Mouse (Mus musculus): ENCODE measurements around the gene Vps53.
"Not testable (repeated sequence)": the region's sequence is repeated elsewhere in the genome, so short reads cannot be mapped to it uniquely, and the experiment has no call there.

Gene Vps53

DNA sequence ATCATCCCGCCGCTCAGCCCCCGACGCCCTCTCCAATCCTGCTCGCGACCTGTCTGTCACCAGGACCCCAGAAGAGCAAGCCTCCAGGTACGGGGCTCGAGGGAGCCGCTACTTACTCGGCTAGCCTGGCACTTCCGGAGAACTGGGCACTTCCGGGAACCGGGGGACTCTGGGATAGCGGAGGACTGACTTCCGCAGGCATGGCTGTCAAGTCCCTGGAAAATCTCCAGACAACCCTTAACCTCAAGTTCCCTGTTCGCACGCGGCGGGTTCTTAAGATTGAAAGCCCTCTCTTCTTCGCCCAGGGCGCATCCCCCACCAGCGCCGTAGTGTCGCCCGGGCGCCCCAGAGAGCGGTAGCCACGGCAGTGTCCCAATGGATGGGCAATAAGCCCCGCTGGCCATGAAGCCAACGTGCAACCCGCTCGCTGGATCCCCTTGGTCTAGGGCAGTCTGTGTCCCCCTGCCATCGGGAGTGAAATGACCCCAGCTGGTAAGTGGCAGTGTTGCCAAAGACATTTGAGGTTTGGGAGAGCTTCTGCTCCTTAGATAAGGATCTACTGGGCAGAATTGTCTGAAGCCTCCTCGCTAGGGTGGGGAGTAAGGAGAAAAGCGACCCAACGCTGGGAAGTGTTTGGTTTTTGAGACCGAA lies at the start of gene Vps53, which contains the start of gene Fam57a:
Gene Vps53 (minus strand): TSS at position 153 of the 651 bp plus-strand sequence.
Gene Fam57a (plus strand): TSS at position 177 of the 651 bp plus-strand sequence.
- peak; percentile 90 for DNase-seq

DNA sequence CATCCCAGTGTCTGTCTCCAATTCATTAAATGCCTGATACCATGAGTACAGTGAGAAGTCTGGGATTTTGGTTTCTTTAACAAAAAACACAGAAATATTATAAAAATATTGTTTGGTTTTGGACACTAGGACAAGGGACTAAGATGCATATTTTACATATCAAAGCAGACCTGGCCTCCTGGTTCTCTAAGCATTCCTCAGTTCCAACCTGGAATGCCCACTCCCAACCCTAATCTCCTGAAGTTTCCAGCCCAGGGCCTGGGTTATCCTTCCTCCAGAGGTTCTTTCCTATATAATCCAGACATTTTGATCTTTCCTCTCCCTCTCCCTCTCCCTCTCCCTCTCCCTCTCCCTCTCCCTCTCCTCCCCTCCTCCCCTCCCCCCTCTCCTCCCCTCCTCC lies 45.6 kb upstream of the Vps53 start:
- DNase-seq: no peak

GRCm38 (mm10) chr11:76224631-76225030 lies 45.2 kb upstream of the Vps53 start:
- DNase-seq: no peak

DNA sequence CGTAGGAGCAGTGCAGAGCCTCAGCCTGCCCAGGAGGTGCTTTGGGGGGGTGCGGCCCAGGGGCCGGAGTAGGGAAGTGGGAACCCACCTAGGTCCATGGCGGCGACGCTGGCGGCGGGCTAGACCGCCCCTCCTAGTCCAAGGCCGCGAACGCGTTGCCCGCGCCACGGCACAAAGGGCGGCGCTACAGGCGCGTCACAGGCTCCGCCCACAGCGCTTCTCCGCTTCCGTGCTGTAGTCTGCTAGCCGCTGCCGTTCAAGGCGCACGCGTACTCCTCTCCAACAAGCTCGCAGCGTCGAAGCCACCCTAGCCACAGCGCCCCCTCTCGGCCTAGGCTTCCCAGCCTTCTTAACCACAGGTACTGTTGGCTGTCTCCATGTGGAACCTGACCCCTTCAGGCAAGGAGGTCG lies 37.9 kb upstream of the Vps53 start, which contains the start of the genes Dbil5 and Gemin4:
Gene Dbil5 (plus strand): TSS at position 219 of the 411 bp plus-strand sequence.
Gene Gemin4 (minus strand): TSS at position 275 of the 411 bp plus-strand sequence.
- peak; percentile 97 for DNase-seq

DNA sequence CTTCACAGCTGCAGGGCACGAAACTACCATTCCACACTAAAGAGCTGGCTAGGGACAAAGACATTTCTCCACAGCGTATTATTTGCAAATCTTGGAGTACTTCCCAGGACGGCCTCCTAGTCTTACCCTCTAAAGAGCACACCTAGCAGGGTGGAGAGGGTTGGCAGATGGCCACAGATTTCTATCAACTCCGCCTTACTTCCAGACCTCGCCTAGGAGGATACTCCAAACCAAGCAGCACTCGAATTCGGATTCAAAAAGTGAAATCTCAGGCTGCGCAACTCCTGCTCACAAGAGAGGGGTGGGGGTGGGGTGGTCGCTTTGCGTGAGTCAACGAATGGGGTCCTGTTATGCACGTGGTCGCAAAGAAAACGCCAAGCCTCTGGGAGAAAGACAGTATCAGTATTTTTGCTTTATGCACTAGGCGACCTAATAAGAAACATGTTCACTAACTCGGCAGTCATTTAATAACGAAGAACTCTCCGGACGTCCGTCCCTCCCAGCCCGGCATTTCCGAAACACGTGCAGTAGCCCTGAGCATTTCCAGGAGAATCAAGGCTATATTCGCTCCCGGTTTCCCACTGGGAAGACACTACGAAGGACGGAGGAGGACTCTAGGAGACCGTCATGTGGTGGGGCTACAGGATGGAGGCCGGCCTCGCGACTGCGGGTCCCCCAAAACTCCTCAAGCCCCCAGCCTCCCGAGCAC lies 37.4 kb upstream of the Vps53 start:
- peak; percentile 59 for DNase-seq

DNA sequence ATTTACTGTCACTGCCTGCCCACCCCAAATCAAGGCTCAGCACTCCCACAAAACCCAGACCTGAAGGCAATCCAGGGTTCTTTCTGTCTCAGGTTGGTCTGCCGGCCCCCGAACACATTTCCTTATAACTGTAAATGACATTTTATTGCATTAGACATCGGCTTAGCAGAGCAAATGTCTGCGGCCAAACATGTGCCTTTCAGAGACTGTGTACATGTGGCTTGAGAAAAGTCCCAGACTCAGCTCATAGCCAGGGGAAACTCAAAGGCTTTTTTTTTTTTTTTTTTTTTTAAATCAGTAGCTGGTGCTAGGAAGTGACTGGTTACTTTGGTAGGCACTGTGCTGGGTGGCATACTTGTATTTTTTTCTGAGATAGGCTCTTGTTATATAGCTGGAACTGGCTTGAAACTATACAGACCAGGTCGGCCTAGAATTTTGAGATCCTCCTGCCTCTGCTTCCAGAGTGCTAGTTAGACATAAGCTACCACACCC lies 36.6 kb upstream of the Vps53 start:
- no peak for DNase-seq

GRCm38 (mm10) chr11:76215011-76215410 lies 35.6 kb upstream of the Vps53 start:
- no peak for DNase-seq

DNA sequence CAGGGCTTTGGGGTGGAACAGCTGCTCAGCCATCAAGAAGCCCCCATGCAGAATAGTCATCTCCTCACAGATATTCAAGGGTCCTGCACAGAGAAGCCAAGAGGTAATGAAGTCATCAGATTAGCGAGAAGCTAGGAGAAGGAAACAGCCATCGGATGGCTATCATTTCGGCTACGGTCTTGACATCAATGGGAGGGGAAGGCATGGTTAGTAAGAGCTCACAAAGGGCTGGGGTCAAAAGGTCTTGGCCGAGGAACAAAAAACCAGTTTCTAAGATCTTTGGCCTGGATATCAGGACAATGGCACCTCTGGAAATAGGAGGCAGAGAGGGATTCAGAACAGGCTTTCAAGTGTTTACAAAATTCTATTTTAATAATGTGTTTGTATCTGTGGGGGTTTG lies 34.4 kb upstream of the Vps53 start:
- DNase-seq: no peak

- not testable (repeated sequence) for DNase-seq
Measured at GRCm38 (mm10) chr11:76211595-76211994, 32.1 kb upstream of the Vps53 start.

GRCm38 (mm10) chr11:76210228-76210985 lies 31.0 kb upstream of the Vps53 start:
- DNase-seq: no peak

DNA sequence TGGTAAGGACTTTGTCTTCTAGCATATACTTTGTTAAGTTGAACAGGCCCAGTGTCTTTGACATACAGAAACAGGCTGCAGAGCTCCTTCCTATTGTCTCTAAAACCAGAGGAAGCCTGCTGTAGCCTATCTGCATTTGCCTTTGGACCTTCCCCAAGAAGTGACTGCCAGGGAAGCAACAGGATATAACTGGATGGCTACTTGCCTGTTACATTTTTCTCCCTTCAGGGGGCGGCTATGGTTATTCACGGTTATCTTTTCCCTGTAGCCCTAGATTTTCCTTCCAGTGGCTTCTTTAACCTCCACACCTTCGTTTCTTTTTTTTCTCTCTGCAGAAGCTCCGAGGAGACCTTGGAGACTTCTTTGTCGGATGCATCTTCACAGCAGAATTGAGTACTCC lies 27.3 kb upstream of the Vps53 start:
- DNase-seq: no peak

GRCm38 (mm10) chr11:76201761-76202674 lies 22.6 kb upstream of the Vps53 start:
- DNase-seq: peak; percentile 91

DNA sequence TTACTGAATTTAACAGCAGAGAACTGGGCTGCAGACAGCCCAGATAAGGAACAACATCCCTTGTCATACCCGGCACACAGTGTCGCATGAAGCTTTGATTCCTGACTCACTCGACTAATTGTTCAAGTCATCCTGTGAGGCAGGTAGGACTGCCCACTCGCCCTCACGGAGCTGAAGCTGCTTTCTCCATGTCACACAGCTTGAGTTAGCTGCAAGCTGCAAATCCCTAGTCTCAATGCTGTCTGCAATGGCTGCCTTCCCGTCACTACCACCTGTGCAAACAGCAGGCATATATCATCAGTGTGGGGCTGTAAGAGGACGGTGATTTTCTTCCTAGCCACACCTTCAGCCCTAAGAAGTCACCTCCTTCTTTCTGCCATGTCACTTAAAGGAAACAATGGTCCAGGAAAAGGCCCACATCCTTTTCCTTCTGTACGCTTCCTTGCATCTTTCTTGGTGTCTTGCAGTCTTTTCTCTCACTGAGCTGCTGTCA lies 17.6 kb upstream of the Vps53 start:
- DNase-seq: no peak

DNA sequence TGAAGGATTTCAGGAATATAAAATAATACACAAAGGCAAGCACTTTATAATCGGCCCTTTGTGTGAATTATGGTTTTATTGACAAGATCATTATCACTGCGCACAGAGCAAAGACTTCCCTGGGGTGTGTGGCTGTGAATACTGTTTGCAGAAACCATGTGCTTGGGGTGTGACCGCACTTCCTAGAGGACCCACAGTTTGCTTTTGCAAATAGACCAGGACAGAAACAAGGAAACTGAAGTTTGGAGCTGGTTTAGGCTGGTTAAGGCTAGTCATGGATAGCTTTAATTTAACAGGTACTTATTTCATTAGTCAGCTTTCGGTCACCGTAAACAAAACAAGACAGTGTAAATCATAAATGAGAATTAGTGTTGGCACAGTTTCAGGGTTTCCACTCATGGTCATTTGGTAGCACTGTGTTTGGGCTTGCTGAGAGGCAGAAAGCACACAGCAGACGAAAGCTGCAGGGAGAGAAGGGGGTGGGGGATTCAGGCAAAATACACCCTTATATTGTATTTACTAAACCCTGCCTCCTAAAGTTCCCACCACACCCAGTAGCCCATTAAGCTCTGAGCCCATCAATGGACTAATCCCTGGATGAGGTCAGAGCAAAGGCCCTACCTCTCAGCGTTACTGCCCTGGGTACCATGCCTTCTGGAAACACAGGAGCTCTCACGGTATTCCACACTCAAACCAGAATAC lies 17.0 kb upstream of the Vps53 start:
- DNase-seq: no peak

DNA sequence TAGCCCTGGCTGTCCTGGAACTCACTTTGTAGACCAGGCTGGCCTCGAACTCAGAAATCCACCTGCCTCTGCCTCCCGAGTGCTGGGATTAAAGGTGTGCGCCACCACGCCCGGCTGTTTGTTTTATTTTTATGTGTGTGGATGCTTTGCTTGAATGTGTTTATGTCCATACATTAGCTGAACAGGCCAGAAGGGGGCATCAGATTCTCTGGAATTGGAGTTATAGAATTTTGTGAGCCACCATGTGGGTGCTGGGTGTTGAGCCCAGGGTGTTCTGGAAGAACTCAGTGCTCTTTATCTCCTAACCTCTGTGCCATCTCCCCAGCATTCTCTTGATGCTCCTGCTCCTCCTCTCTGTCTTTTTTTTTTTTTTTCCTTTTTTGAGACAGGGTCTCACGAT lies 7.5 kb upstream of the Vps53 start:
- DNase-seq: no peak

- no peak for DNase-seq
Measured at GRCm38 (mm10) chr11:76183745-76184144, 4.3 kb upstream of the Vps53 start.

DNA sequence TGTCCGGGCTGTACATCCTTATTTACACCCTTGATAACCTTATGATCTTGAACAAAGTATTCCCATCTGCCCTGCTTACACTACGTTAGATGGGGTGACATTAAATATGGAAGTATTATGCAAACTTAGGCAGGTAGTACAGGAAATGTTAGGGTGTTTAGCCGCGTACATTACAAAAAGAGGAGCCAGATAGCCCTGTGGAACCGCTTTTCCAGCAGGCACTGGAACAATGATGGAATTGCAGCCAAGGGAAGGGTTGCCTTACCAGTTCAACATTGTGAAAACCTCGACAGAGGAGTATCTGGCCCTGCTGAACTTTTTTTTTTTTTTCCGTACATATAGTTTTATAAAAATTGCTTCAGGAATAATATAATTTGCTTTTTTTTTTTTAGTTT lies 696 bp upstream of the Vps53 start:
- DNase-seq: no peak

DNA sequence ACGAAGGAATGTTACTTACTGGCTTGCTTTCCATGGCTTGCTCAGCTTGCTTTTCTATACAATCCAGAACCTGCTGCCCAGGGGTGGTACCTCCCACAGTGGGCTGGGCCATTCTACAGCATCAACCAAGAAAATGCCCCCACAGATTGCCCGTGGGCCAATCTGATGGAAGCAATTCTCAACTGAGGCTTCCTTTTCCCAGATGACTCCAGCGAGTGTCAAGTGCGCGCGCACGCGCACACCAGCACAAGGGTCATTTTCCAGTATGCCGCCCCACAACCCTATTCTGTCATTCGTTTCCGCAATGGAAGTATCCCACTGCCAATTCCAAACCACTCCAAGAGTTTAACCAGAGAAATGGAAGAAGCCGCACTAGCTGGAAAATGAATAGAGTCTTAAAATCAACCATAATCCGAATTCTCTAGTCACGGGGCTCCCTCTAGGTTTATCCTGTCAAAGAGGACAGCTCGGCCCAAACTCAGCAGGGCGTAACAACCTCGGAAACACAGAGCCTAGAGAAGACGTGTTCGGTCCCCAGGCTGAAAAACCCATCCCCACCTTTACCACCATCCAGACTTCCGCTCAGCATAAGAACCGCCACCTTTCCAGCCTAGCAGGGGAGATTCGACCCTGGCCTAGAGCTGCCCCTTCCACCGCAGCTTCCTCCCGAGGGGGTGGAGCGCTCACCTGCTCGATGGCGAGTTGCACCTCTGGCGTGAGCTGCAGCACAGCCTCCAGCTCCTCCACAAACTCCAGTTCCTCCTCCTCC lies 537 bp downstream of the Vps53 start:
- no peak for DNase-seq

GRCm38 (mm10) chr11:76170207-76170606 lies 9.2 kb downstream of the Vps53 start:
- peak; percentile 77 for DNase-seq

DNA sequence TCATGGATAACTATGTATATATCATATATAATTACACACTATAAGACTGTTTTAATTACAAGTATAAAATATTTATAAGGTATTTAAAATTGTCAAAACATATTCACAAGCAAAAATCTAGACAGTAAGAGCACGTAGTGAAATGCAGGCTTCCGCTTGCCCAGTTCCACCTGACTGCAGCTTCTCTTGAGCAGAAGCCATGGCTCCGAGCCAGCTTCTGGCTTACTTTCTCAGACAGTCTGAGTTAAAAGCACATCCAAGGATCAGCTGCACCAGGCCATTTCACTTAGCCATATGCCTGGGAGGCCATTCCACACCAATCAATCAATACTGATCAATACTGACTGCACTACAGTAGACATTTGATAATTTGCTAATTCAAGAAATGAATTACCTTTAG lies 10.5 kb downstream of the Vps53 start:
- peak; percentile 60 for DNase-seq

Data from cerebellum, adult 9-10 months (tissue).